ENCODE assay signal across 21 mouse cellular contexts in genomic region chr16:43700575-43700974, GRCm38 (mm10). TPM values are rescaled to one million over a fixed set of nuclear protein-coding genes. Genes with fewer than 3 reads are reported as not detected.
A peak's percentile ranks its signal among the peaks of the same experiment; 100 is the strongest.
DNase-seq lines count a peak whose midpoint lies in the region; ATAC-seq and TF ChIP-seq lines count a peak whose summit lies in the region.
"Had no signal": no experiment of that assay in that cellular context is flagged by ENCODE, and none has a peak within 500 bp of the region (broad histone marks: within the 10 kb centered on the region; RNA-seq: fewer than 3 reads in every experiment).

No protein-coding gene starts in this region.

- no peak for DNase-seq in frontal cortex, postnatal 25 days (ENCODE audit: low spot score in 2 of 2)
- peak; percentile 27 for DNase-seq in lung, embryonic 14.5 days
- no peak for DNase-seq in lung, adult 18-20 months
- DNase-seq in ES-CJ7 (ENCODE audit: low read depth, low spot score), result peak; percentile 22
- DNase-seq in skeletal muscle tissue, adult 2 months (ENCODE audit: low read depth, low spot score), result peak; percentile 24
- DNase-seq in kidney, postnatal 25 days, result no peak
- no peak for DNase-seq in midbrain, embryonic 10.5 days (ENCODE audit: low spot score)
- DNase-seq: cerebellum, postnatal 36 days; gastrocnemius, postnatal 25 days; kidney, adult 2 months; liver, postnatal 0 days; lung, postnatal 36 days; thymus, postnatal 14 days had no signal

- no peaks in the 10 kb centered on the region for H3K27me3 ChIP-seq in lung, embryonic 14.5 days (ENCODE audit: insufficient read depth, low read length)
- H3K27me3 ChIP-seq in midbrain, embryonic 10.5 days (ENCODE audit: low read depth, poor library complexity, severe bottlenecking), result no peaks in the 10 kb centered on the region
- H3K27me3 ChIP-seq: forebrain, embryonic 15.5 days; heart, embryonic 12.5 days; limb, embryonic 15.5 days had no signal

- TF ChIP-seq CTCF in lung, embryonic 14.5 days (IDR thresholded peaks at IDR 0.05; ENCODE audit: low read depth), result no peak

- ATAC-seq in frontal cortex, adult (ENCODE audit: low TSS enrichment), result peak; percentile 76
- no peak for ATAC-seq in lung, embryonic 14.5 days (ENCODE audit: insufficient read depth)
- ATAC-seq: forebrain, embryonic 15.5 days; liver, postnatal 0 days had no signal

- no peak overlapping the region for H3K27ac ChIP-seq in lung, embryonic 14.5 days (ENCODE audit: low read depth)
- H3K27ac ChIP-seq in midbrain, embryonic 10.5 days (replicated peaks), result no peak overlapping the region
- H3K27ac ChIP-seq: embryonic facial prominence, embryonic 10.5 days; forebrain, embryonic 15.5 days; hindbrain, embryonic 10.5 days; limb, embryonic 15.5 days had no signal

- H3K36me3 ChIP-seq in lung, embryonic 14.5 days (ENCODE audit: insufficient read depth), result no peaks in the 10 kb centered on the region
- H3K36me3 ChIP-seq in midbrain, embryonic 10.5 days, result no peaks in the 10 kb centered on the region
- H3K36me3 ChIP-seq: embryonic facial prominence, embryonic 10.5 days; forebrain, embryonic 15.5 days; heart, embryonic 12.5 days; hindbrain, embryonic 10.5 days; limb, embryonic 15.5 days had no signal

- H3K9ac ChIP-seq in lung, embryonic 14.5 days, result no peak overlapping the region
- H3K9ac ChIP-seq: forebrain, embryonic 15.5 days; heart, embryonic 12.5 days; limb, embryonic 15.5 days; liver, postnatal 0 days had no signal

- no peaks in the 10 kb centered on the region for H3K9me3 ChIP-seq in lung, embryonic 14.5 days (ENCODE audit: low read depth, low read length)
- H3K9me3 ChIP-seq in midbrain, embryonic 10.5 days (replicated peaks), result no peaks in the 10 kb centered on the region
- H3K9me3 ChIP-seq: embryonic facial prominence, embryonic 10.5 days; forebrain, embryonic 15.5 days; heart, embryonic 12.5 days; hindbrain, embryonic 10.5 days; limb, embryonic 15.5 days had no signal

- H3K4me1 ChIP-seq in lung, embryonic 14.5 days (ENCODE audit: insufficient read depth), result no peaks in the 10 kb centered on the region
- H3K4me1 ChIP-seq in midbrain, embryonic 10.5 days, result no peaks in the 10 kb centered on the region; the same call in 1 of the 2 replicates
- H3K4me1 ChIP-seq: forebrain, embryonic 15.5 days; hindbrain, embryonic 10.5 days had no signal

- H3K4me3 ChIP-seq in lung, embryonic 14.5 days (ENCODE audit: low read depth, low read length), result no peak overlapping the region
- H3K4me3 ChIP-seq in midbrain, embryonic 10.5 days, result no peak overlapping the region
- H3K4me3 ChIP-seq: embryonic facial prominence, embryonic 10.5 days; erythroblast, embryonic 14.5 days; forebrain, embryonic 15.5 days; heart, embryonic 12.5 days; hindbrain, embryonic 10.5 days; limb, embryonic 15.5 days had no signal

- WGBS in lung, embryonic 14.5 days, result 73% methylated on average over 8 of the region's 8 CpGs
- 92% methylated on average over 8 of the region's 8 CpGs for WGBS in midbrain, embryonic 10.5 days

- H3K4me2 ChIP-seq in lung, embryonic 14.5 days, result no peak overlapping the region
- H3K4me2 ChIP-seq: forebrain, embryonic 15.5 days; heart, embryonic 12.5 days; limb, embryonic 15.5 days had no signal

RNA-seq across cellular contexts. Expression of gene Tigit, which starts 36.6 kb away (rescaled TPM):
- polyA plus RNA-seq in lung, embryonic 14.5 days (2014; fragmentation: Nextera tagmentation; extraction: Ambion mirVana), result not detected in 2 replicates
- polyA plus RNA-seq in midbrain, embryonic 10.5 days (2016; fragmentation: Nextera tagmentation; extraction: Ambion mirVana), result not detected in 2 replicates
- polyA plus RNA-seq: embryonic facial prominence, embryonic 10.5 days; erythroblast, embryonic 14.5 days; forebrain, embryonic 15.5 days; heart, embryonic 12.5 days; hindbrain, embryonic 10.5 days; limb, embryonic 15.5 days had no signal

RNA-seq across cellular contexts. Expression of gene Drd3, which starts 53.3 kb away (rescaled TPM):
- not detected in 2 replicates for polyA plus RNA-seq in lung, embryonic 14.5 days (2014; fragmentation: Nextera tagmentation; extraction: Ambion mirVana)
- not detected in 2 replicates for polyA plus RNA-seq in midbrain, embryonic 10.5 days (2016; fragmentation: Nextera tagmentation; extraction: Ambion mirVana)
- polyA plus RNA-seq: embryonic facial prominence, embryonic 10.5 days; erythroblast, embryonic 14.5 days; forebrain, embryonic 15.5 days; heart, embryonic 12.5 days; hindbrain, embryonic 10.5 days; liver, postnatal 0 days; neural tube, embryonic 14.5 days had no signal

Comparison
In these comparisons a context has a peak if more than half of its experiments do, and no peak if none do; other contexts are left out.
1. DNase-seq: peak in lung, embryonic 14.5 days (single experiment), ES-CJ7 (single experiment) and skeletal muscle tissue, adult 2 months (single experiment); none in frontal cortex, postnatal 25 days (0 of 2), lung, adult 18-20 months (0 of 2), kidney, postnatal 25 days (0 of 2) and midbrain, embryonic 10.5 days (single experiment).